Mouse (Mus musculus) ES-E14 (cell line): ENCODE measurements at regions not wholly inside any gene's neighbourhood (a gene's known extent, or its start where the extent isn't known, plus 50 kb on each side); places are given as distances from the start of the nearest gene placed in this dataset.

Experiments
- DNase-seq: peaks from one replicate; pipeline ENCODE4 v3.0.0-alpha.2; 2013; ENCODE audit warnings: low read depth, low spot score
- H3K27ac ChIP-seq: 2 replicates; pipeline ENCODE4 v1.5.1; 2012; ENCODE audit warnings: low read depth, mild to moderate bottlenecking, low read length, moderate library complexity, mixed read lengths; ENCODE audit not compliant: poor library complexity, insufficient read depth, severe bottlenecking
- H3K36me3 ChIP-seq: 2 replicates; pipeline ENCODE4 v1.6.1; 2012; ENCODE audit warnings: mild to moderate bottlenecking, low read length, moderate library complexity, mixed read lengths; ENCODE audit not compliant: control insufficient read depth, poor library complexity, insufficient read depth, severe bottlenecking
- H3K4me1 ChIP-seq, 2 experiments: fragments of 150-350 bp in 1 of 2; sonication (generic) in 1 of 2; 2 replicates each; pipeline ENCODE4 v1.6.1; 2012; ENCODE audit warnings: low read length in 2 of 2, mild to moderate bottlenecking in 1 of 2, mixed read lengths in 1 of 2; ENCODE audit not compliant: control insufficient read depth in 2 of 2, insufficient read depth in 2 of 2, poor library complexity in 1 of 2
- H3K4me3 ChIP-seq, 2 experiments: fragments of 150-350 bp in 1 of 2; sonication (generic) in 1 of 2; 2 replicates each; pipeline ENCODE4 v1.5.1; 2012; ENCODE audit warnings: low read length in 2 of 2, low read depth in 1 of 2, mild to moderate bottlenecking in 1 of 2, mixed read lengths in 1 of 2; ENCODE audit not compliant: insufficient read depth in 1 of 2, poor library complexity in 1 of 2, severe bottlenecking in 1 of 2
- H3K9ac ChIP-seq: 2 replicates; pipeline ENCODE4 v1.6.1; 2012; ENCODE audit warnings: low read depth, mild to moderate bottlenecking, low read length, mixed read lengths; ENCODE audit not compliant: poor library complexity, insufficient read depth, severe bottlenecking
- H3K9me3 ChIP-seq: fragments of 150-350 bp; sonication (generic); 2 replicates; pipeline ENCODE4 v1.6.1; 2012; ENCODE audit warnings: low read depth, mild to moderate bottlenecking, low read length; ENCODE audit not compliant: control insufficient read depth, insufficient read depth
- CHD2 ChIP-seq: IDR thresholded peaks from 2 replicates; pipeline ENCODE4 v1.6.1; 2014; ENCODE audit warnings: mild to moderate bottlenecking, low read depth, low read length, inconsistent platforms
- HCFC1 ChIP-seq: IDR thresholded peaks from 2 replicates; pipeline ENCODE4 v1.6.1; 2012; ENCODE audit warnings: low read length, inconsistent platforms, borderline replicate concordance; ENCODE audit not compliant: insufficient read depth
- MAFK ChIP-seq: IDR thresholded peaks from 2 replicates; pipeline ENCODE4 v1.6.1; 2014; ENCODE audit warnings: mild to moderate bottlenecking, low read depth, low read length, inconsistent platforms; ENCODE audit not compliant: insufficient read depth
- ZC3H11A ChIP-seq: IDR thresholded peaks from 2 replicates; pipeline ENCODE4 v1.6.1; 2012; ENCODE audit warnings: low read depth, mild to moderate bottlenecking, inconsistent platforms, low read length, borderline replicate concordance
- ZNF384 ChIP-seq: IDR thresholded peaks from 2 replicates; pipeline ENCODE4 v1.6.1; 2012; ENCODE audit warnings: low read depth, low read length, inconsistent platforms
- in situ Hi-C, 2 experiments: fragments of 600-800 bp; cut with MboI; formaldehyde crosslinking; loops; one replicate each; pipeline ENCODE4 v1.15.1; 2025; ENCODE audit warnings: low sequenced_read_pairs in 2 of 2, inconsistent platforms in 1 of 2; ENCODE audit not compliant: unreplicated experiment in 2 of 2

GRCm38 (mm10) chr15:71054251-71054852 is 2780.0 kb upstream of the Gm6569 start:
- Histone ChIP-seq H3K4me1 (no peaks in the 10 kb centered on the region), H3K9me3 (no peaks in the 10 kb centered on the region), H3K36me3 (no peaks in the 10 kb centered on the region), H3K27ac (no peak overlapping the region), H3K9ac (no peak overlapping the region), H3K4me3 (no peak overlapping the region)
- TF ChIP-seq MAFK (no peak), ZNF384 (no peak), ZC3H11A (no peak), CHD2 (no peak), HCFC1 (no peak)
- DNase-seq, result no peak
- in situ Hi-C loops, result no loop called here

DNA sequence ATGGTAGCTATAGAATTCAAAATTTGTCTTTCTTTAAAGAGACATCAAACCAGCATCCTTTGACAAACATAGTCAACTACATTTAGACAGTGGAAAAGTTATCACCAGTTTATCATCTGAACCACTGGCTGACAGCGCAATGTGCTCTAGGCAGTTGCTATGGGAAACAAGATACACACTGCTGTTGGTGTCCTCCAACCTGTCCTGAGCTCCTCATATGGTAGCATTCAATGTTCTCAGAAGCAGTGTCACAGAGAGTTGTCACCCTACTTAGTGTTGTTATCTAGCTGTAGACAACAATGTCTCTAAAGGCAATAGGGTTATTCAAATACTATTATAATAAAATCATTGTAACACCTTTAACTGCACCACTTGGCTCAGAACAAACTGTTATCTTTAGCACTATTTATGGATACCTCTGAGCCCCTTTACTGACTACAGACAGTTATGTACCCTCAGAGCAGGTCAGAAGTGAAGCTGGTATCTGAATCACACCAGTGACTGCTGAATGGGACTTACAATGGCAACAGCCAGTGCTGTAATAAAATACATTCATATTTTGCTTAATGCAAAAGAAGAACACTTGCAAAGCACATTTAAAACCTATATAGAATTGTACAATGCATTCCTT is 2747.9 kb upstream of the Gm6569 start:
- in situ Hi-C loops, result no loop called here
- no peak overlapping the region for H3K9ac ChIP-seq
- no peak overlapping the region for H3K4me3 ChIP-seq
- H3K9me3 ChIP-seq, result no peaks in the 10 kb centered on the region
- no peak for TF ChIP-seq MAFK
- H3K27ac ChIP-seq, result no peak overlapping the region
- H3K4me1 ChIP-seq, result no peaks in the 10 kb centered on the region
- H3K36me3 ChIP-seq, result no peaks in the 10 kb centered on the region
- no peak for DNase-seq

DNA sequence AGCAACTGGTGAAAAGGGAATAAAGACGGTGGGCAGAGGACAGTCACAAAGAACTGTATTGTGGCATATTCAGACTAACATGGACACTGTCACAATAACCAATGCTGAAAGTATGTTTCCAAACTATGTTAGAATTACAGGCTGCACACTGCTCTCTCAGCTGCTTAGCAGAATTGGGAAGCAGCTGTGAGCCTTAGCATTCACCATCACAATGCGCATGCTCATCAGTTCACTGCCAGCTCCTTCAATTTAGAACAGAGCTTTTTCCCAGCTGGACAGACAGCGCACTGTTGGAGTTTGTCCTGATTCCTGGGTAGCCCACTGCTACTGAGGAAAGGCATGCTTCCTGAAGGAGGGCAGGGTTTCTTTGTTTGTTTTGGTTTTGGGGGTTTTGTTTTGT is 2735.2 kb upstream of the Gm6569 start:
- Histone ChIP-seq H3K4me3 (no peak overlapping the region), H3K9ac (no peak overlapping the region), H3K36me3 (no peaks in the 10 kb centered on the region), H3K27ac (no peak overlapping the region), H3K9me3 (no peaks in the 10 kb centered on the region), H3K4me1 (no peaks in the 10 kb centered on the region)
- in situ Hi-C loops, result no loop called here
- no peak for DNase-seq
- no peak for TF ChIP-seq ZC3H11A
- TF ChIP-seq MAFK, result no peak
- TF ChIP-seq HCFC1, result no peak
- TF ChIP-seq ZNF384, result no peak
- TF ChIP-seq CHD2, result no peak

GRCm38 (mm10) chr15:71129802-71130201 is 2704.6 kb upstream of the Gm6569 start:
- no peaks in the 10 kb centered on the region for H3K4me1 ChIP-seq
- DNase-seq, result no peak
- H3K9ac ChIP-seq, result no peak overlapping the region
- in situ Hi-C loops, result no loop called here
- no peak overlapping the region for H3K27ac ChIP-seq
- H3K36me3 ChIP-seq, result no peaks in the 10 kb centered on the region
- H3K9me3 ChIP-seq, result no peaks in the 10 kb centered on the region
- TF ChIP-seq MAFK (no peak), ZC3H11A (no peak), ZNF384 (no peak), HCFC1 (no peak), CHD2 (no peak)
- H3K4me3 ChIP-seq, result no peak overlapping the region

DNA sequence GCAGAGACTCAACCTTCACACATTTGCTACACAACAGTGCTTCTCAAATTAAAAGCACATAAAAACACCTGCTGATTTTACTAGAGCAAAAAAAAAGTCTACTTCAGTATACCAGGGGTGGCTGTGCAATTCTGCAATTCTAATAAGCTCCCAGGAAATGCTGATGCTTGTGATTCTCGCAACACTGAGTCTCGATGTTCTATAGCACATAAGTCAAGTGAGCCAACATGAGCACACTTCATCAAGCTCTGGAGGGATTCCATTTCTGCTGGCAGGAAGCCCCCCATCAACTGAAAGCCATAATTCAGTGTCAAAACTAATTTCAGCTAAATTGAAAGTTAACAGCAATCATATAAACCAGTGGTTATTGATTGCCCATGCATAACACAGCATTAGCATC is 2676.7 kb upstream of the Gm6569 start:
- no peak overlapping the region for H3K27ac ChIP-seq
- TF ChIP-seq ZNF384 (no peak), CHD2 (no peak), HCFC1 (no peak), ZC3H11A (no peak), MAFK (no peak)
- H3K9me3 ChIP-seq, result no peaks in the 10 kb centered on the region
- H3K36me3 ChIP-seq, result no peaks in the 10 kb centered on the region
- in situ Hi-C loops, result no loop called here
- no peak overlapping the region for H3K9ac ChIP-seq
- no peak overlapping the region for H3K4me3 ChIP-seq
- no peaks in the 10 kb centered on the region for H3K4me1 ChIP-seq
- DNase-seq, result no peak
